Mouse (Mus musculus) common myeloid progenitor, adult 5-6 weeks (primary cell): ENCODE measurements around the gene 4921511M17Rik. TPM values are rescaled to one million over a fixed set of nuclear protein-coding genes. Genes with fewer than 3 reads are reported as not detected.
"Not testable (repeated sequence)": the region's sequence is repeated elsewhere in the genome, so short reads cannot be mapped to it uniquely, and the experiment has no call there.

ENCODE experiments used
- ATAC-seq: replicated peaks from 2 replicates; pipeline ENCODE4 v1.8.0; 2016; ENCODE audit warnings: low read depth, mild to moderate bottlenecking, moderate TSS enrichment, inconsistent platforms; ENCODE audit not compliant: poor library complexity, severe bottlenecking
- total RNA-seq: library from RNA; stranded (forward); fragments of 200-1000, 187-1606 nt; gene quantifications from 2 replicates; pipeline ENCODE4 v1.2.3, GENCODE M21; 2017

4921511M17Rik gene
- total RNA-seq, result not detected in 2 replicates

DNA sequence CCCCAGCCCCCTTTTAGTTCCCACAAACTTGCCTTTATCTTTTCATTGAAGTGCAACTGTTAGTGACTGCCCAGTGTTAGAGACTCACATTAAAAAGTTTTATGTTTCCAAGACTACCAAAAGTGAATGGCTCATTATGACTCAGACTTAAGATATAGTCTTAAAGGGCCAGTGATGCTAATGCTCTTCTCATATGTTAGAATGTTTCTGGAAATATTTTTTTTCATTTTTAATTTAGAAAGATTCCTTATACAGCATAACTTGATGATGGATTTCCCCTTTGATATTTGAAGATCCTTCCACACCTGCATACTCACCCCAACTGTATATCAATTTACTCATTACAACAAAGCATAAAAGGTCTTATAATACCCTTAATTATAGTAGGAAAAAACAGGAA lies at the start of gene 4921511M17Rik:
Gene 4921511M17Rik, minus strand, starts transcription at position 101 of the 400 bp plus-strand sequence.
- not testable (repeated sequence) for ATAC-seq

DNA sequence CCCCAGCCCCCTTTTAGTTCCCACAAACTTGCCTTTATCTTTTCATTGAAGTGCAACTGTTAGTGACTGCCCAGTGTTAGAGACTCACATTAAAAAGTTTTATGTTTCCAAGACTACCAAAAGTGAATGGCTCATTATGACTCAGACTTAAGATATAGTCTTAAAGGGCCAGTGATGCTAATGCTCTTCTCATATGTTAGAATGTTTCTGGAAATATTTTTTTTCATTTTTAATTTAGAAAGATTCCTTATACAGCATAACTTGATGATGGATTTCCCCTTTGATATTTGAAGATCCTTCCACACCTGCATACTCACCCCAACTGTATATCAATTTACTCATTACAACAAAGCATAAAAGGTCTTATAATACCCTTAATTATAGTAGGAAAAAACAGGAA lies 21.3 kb upstream of the 4921511M17Rik start, which contains the start of gene Gm10057:
Gene Gm10057, minus strand, starts transcription at position 101 of the 400 bp plus-strand sequence.
- ATAC-seq, result not testable (repeated sequence)

DNA sequence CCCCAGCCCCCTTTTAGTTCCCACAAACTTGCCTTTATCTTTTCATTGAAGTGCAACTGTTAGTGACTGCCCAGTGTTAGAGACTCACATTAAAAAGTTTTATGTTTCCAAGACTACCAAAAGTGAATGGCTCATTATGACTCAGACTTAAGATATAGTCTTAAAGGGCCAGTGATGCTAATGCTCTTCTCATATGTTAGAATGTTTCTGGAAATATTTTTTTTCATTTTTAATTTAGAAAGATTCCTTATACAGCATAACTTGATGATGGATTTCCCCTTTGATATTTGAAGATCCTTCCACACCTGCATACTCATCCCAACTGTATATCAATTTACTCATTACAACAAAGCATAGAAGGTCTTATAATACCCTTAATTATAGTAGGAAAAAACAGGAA lies 21.1 kb downstream of the 4921511M17Rik start, which contains the start of gene Samt1:
Gene Samt1, minus strand, starts transcription at position 101 of the 400 bp plus-strand sequence.
- ATAC-seq, result not testable (repeated sequence)

DNA sequence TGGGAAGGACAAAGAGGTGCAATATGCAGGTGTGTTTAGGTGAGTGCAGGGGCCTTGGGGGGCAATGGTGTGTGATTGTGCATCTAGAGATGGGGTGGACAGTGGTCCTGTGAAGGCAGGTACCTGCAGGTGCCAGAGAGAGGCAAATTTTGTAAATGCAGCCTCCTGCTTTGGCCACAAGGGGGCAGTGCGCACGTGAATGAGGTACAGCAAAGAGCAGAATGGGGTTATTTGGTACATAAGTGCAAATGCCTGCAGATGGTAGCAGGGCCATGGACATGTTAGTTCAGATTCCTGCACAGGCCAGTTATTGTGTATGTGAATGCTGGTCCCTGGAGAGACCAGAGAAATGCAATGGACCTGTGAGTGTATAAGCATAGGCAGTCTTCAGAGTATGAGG lies 56.7 kb downstream of the 4921511M17Rik start:
- peak; percentile 80; the same call in 1 of the 2 replicates for ATAC-seq

DNA sequence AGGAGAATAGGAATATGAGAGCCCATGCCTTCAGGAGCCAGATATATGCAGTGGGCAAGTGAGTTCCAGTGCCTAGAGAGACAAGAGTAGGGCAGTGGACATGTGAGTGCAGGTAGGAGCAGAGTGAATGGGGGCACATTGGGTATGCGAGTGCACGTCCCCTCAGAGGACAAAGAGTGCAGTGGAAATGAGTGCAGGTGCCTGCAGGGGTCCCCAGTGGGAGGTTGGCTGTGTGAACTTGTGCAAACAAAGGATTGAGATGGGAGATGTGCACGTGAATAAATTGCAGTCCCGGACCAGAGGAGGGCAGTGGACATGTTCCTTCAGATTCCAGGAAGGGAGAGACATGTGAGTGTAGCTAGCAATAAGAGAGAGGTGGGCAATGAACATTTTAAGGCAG lies 57.2 kb downstream of the 4921511M17Rik start:
- not testable (repeated sequence) for ATAC-seq

DNA sequence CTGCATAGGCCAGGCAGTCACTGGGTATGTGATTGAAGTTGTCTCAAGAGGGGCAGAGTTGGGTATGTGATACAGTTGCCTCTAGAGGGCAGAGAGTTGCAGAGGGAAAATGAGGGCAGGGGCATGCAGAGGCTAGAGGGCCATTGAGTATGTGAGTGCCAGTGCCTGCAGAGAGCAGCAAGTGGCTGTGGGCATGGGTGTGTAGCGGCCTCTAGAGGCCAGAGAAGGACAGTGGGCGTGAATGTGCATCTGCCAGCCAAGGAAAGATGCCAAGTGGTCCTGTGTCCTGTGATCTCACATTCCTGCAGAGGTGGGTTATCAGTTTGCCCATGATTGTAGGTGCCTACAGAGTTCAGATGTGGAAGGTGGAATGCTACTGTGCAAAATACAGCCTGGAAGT lies 59.2 kb downstream of the 4921511M17Rik start:
- peak; percentile 85 for ATAC-seq

Other genes starting within 250 kb of the 4921511M17Rik start
- 1.3 TPM in 1 of 2 replicates, not detected in the other for gene Spin2c, start 201.6 kb downstream of the 4921511M17Rik start, total RNA-seq
- gene Samt1, start 21.2 kb downstream of the 4921511M17Rik start, total RNA-seq, result not detected in 2 replicates
- not detected in 2 replicates for gene Gm10057, start 21.2 kb upstream of the 4921511M17Rik start, total RNA-seq
- gene Gm15140, start 86.9 kb upstream of the 4921511M17Rik start, total RNA-seq, result not detected in 2 replicates